Mouse (Mus musculus) cortical plate, adult 2 months (tissue): ENCODE measurements around the gene Malsu1.

Experiments used
- CTCF ChIP-seq: fragments of 200-500 bp; IDR thresholded peaks from 2 replicates; pipeline ENCODE4 v1.5.1; 2011; ENCODE audit warnings: mild to moderate bottlenecking, control low read depth, low read length; ENCODE audit not compliant: insufficient read depth; ENCODE audit errors: extremely low read depth
- POLR2A ChIP-seq: fragments of 200-500 bp; IDR thresholded peaks from 2 replicates; pipeline ENCODE4 v1.6.1; 2011; ENCODE audit warnings: mild to moderate bottlenecking, low read length, control low read depth; ENCODE audit not compliant: insufficient read depth; ENCODE audit errors: extremely low read depth

GRCm38 (mm10) chr6:49068361-49068760, 5.2 kb upstream of the Malsu1 start:
- TF ChIP-seq CTCF (no peak), POLR2A (no peak)
